Mouse (Mus musculus) kidney, adult 18-20 months (tissue): ENCODE results near the gene Tmem161b.
"Not testable (repeated sequence)": the region's sequence is repeated elsewhere in the genome, so short reads cannot be mapped to it uniquely, and the experiment has no call there.

Experiments used
- DNase-seq: peaks from one replicate; pipeline ENCODE4 v3.0.0; 2021

Tmem161b gene

DNA sequence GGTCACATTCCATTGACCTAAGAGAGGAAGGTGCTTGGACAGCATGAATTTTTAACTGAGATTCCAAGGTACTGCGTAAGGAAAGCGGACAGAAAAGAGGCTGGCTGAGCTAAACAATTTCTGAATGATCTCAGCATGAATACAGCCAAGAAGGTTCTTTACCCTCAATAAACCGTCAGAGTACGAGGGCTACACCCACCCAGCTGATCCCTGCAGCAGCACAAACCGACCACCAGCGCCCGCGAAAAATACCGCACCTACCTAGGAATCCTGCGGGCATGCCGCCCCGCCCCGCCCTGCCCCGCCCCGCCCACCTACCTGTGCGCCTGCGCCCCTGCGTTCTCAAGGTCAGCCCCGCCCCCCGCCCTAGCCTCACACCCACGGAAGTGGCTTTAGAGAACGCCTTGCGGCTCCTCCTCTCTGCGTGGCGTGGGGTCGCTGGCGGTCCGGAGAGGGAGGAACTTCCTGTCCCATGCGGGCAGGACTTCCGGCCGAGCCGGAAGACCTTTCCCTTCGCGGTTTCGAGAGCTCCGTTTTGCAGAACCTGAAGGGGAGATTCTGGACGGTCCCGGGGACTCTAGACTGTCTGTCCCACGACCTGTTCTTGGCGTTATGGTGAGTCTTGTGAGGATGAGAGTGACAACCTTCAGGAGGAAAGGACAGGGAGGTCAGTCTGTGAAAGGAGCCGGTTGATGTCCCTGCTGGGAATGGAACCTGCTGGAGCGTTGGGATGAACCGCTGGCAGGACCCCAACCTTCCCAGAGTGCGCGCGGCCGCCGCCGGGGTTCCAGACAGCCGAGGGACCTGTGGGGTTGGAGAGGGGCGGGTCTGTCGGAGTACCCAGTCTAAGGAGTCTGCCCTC lies at the start of gene Tmem161b:
TSS of gene Tmem161b (plus strand) at position 477 of the 862 bp plus-strand sequence.
- peak; percentile 88 for DNase-seq

DNA sequence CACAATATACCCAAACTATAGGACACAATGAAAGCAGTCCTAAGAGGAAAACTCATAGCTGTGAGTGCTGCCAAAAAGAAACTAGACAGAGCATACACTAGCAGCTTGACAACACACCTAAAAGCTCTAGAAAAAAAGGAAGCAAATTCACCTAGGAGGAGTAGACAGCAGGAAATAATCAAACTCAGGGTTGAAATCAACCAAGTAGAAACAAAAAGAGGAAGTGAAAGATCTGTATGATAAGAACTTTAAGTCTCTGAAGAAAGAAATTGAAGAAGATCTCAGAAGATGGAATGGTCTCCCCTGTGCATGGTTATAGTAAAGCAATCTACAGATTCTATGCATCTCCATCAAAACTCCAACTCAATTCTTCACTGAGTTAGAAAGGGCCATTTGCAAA lies 36.3 kb upstream of the Tmem161b start:
- DNase-seq = not testable (repeated sequence)

DNA sequence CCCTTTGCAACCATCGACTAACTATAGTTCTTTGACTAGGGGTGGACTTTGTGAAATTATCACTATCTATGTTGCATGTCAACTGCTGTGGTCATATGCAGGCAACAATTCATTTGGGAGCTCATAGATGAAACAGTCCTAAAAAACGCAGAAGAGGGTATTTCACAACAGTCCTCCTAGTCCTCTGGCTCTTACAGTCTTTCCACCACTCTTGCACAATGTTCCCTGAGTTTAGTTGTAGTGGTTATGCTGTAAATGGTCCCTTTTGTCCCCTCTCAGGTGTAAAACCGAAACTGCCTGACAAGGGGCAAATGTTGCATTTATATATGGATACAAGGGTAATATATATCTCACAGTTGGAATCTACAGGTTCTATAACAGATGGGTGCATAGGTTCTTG lies 29.4 kb upstream of the Tmem161b start:
- no peak for DNase-seq

DNA sequence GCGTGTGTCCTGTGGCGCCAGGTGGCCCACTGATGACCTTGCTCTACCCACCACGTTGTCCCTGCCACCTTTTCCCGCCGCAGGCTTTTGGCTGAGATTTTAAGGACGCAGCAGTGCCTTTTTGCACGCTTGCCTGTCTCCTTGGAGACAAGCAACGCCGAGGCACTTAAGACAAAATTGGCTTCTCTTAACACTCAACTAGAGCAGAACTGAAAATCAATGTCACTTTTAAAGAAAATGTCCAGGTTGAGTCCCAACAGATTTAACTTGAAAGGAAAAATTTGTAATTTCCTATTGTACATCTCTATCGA lies 541 bp downstream of the Tmem161b start:
- DNase-seq = no peak

DNA sequence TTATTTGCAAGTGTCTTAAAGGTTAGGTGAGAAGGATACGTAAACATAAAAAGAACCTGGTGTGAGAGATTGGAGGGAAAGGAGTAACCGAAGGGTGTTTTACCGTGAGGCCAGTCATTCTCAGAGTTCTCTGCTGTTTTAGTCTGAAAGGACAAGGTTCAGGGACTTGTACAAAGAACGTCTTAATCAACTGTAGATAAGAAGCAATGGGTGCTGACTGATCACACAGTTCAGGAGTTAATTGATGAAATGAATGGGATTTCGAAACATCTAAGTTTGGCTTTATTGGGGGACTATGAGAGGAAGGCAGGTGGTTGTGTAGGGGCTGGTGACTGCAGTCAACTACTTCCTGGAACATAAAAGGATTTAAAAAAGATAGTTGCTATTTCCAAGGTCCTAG lies 922 bp downstream of the Tmem161b start:
- DNase-seq = no peak

DNA sequence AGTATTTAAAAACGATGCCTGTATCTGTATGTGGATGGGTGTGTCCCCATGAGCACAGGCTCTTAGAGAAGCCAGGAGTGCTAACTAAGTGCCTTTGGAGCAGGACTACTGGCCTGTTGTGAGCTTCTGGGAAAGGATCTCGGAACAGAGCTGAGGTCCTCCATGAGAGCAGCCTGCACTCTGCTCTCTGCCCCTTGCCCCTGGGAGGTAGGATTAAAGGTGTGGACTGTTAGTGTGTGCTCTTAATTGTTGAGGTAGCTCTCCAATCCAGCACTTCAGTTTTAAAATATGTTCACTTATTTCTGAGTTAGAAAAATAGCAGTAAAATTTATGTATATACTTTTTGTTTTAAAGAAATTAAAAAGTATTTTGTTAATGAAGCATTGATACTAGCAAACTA lies 11.9 kb downstream of the Tmem161b start:
- no peak for DNase-seq

DNA sequence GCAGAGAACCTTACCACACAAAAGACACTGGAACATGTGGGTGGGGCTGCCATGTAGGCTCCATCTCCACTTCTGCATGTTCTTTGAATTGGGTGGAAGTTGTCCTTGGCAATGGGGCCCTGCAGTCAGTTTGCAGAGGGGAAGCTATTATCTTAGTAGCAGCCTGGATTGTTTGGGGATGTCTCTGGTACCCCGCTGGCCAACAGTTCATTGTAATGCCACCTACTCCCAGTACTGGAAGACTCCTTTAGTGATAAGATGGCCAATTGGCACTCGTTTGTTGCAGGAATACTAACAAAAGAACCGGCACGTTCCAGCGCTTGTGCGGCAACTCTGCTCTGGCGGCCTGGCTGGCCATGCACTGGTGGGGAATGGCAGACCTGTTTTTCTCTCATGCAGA lies 14.7 kb downstream of the Tmem161b start:
- DNase-seq = no peak

DNA sequence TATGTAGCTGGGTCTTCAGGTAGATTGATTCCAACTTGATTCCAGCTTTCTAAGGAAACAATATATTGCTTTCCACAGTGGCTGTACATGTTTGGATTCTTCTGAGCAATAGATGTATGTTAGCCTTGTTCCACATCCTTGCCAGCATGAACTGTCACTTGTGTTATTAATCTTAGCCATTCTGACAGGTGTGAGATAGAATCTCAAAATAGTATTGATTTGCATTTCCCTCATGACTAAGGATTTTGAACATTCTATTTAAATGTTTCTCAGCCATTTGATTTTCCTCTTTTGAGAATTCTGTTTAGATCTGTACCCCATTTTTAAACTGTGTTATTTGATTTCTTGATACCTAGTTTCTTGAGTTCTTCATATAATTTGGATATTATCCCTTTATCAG lies 16.1 kb downstream of the Tmem161b start:
- DNase-seq = no peak

DNA sequence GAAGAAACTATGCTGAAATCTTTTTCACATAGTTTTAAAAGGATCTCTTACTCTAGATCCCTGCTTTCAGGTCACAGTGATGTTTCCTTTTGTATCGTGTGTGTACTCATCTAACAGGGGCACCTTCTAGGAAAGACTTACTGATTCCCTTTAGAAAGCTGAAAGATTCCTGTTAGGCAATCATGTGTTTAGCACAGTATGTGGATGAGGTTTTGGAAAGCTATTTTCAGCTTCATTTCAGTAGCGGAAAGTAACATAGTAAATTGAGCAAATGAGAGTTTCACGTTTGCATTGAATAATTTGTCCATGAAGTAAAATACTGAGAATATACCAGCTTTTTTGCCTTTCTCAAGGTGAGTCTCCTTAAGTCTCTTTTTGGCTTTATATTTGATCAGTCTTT lies 26.0 kb downstream of the Tmem161b start:
- DNase-seq = no peak

DNA sequence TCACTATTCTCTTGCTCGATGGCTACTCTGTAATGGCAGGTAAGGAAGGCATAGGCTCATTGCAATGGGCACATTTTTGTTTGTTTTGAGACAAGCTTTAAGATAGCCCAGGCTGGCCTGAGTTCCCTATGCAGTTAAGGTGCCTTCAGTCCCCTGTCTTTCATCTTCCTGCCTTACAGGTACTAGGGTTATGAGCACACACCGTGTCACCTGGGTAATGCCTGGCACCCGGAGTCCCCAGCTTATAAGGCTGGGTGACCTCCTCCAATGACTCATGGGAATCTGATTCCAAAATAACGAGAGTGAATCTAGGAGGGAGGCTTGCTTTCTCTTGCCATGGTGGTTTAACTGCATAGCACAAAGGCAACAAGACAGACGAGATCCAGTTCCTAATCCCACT lies 29.2 kb downstream of the Tmem161b start:
- no peak for DNase-seq

DNA sequence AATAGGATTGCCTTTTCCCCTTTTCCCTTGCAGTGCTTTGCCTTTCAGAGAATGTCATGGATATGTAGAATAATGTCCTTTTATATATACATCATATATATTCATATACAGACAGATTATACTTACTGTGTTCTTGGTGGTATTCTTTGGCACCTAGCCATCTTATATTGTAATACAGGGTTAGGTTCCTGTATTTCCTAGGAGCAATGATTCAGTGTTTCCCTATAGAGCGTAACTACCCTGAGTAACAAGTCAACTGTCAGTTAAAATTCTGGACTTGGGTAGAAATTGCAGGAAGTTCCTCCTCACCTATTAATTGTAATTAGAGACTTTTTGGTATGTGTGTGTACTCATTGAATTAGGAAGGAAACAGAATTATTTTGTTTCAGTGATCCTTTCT lies 33.0 kb downstream of the Tmem161b start:
- no peak for DNase-seq

DNA sequence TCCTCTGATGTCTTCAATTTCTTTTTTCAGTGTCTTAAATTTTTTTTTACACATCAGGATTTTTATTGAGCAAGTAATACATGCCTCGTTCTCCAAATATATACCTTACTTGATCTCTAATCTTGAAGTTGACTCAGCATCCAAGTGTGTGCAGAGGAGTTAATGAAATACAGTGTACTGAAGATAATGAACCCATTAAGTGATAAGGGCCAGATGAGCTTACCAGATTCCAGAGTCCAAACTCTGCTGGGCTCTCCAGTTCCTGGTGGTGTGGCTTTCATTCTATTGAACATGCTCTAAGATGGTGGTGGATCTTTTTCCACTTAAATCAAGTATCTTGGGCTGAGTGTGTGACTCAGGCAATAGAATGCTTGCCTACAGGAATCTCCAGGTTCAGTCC lies 42.3 kb downstream of the Tmem161b start:
- not testable (repeated sequence) for DNase-seq

DNA sequence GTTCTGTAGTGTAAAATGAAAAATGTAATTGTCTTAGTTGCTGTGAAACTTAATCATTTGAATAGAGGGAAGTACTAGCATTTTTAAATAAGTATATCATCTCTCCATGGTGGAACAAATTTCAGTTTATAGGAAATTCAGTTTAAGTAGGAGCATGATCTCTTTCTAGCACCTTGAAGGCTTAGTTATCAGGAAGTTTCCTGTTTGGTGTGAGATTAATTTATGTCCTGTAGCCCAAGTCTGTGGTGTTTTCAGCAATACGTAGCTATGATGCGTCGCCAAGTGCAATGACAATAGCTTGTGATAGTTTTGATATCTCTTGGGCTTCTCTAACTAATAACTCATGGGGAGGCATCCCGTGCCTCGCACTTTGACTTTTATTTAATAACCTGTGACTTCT lies 54.1 kb downstream of the Tmem161b start:
- no peak for DNase-seq

DNA sequence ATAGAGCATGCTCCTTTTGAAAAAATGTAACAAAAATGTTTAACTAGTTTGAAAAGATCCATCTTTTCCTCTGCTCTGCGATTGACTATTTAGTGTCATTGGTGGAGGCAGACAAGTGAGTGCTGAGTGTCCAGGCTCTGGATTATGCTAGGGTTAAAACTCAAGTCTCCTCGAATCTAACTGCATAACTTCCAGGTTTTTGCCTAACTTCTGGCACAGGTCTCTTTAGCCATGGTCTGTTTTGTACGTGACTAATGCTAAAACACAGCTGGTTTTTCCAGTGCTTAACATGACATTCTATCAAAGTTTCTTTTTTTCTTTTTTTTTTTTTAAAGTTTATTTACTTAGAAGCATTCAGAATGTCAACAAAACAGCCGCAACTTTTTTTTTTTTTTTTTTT lies 58.3 kb downstream of the Tmem161b start:
- DNase-seq = no peak

DNA sequence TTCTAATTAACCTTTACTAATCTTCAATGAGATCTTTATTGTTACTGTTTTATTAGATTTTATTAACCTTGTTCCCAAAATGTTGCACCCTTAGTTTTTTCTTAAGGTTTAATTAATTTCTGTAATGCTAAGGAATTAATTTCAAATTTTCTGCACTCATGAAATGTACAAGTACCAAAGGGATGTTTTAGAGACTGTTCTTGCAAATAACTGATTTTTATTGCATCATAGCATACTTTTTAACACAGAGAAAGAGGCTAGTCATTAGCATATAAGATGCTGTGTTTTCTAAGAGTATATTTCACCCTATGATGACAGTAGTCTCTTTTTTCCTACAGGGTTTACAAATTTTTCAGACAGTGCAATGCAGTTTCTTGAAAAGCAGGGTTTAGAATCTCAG lies 60.9 kb downstream of the Tmem161b start:
- DNase-seq = no peak

DNA sequence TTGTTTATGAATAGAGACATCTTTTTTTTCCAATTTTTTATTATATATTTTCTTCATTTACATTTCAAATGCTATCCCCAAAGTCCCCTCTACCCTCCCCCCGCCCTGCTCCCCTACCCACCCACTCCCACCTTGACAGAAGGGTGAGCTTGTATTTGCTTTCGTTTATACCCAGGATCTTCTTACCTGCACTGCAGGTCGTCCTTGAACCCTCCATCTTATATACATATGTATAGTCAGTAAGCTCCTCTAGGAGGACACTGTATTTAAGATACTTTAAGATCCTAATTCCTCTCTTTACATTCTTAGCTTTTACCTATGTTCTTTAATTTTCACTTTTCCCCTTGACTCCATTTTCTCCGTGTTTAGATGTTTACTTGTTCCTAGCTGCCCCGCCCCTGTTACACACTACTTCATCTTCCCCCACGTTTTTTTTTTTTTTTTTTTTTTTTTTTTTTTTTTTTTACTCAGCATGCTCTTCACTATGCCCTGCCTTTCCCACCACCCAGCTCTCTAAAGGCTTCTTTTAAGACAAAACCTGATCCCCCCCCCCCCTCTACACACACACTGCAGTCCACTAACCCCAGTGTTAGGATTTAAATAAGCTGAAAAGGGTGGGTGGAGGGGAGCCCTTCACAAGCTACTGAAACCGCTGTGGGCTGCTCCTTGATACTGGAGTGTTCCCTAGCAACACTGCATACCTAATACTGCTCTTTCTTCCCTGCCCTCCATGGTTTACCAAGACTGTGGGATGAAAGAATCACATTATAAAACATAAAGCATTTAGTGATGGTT lies 62.9 kb downstream of the Tmem161b start:
- DNase-seq = no peak

DNA sequence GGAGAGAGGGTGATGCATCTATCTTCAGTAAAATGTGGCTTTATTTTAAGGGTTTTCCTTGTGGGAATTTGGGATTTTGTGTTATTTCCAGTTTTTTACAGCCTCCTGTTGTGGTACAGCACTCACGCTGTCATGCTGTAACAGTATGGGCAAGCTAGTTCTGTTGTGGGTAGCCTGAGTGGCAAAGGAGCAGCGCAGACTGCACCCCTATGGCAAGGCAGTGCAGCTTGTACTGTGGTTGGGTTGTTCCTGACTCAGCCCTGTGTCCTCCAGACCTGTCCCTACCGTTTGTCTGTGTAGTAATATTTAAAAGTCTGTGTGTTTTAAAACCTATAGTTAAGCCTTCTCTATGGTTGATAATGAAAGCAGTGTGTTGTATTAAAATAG lies 63.5 kb downstream of the Tmem161b start:
- DNase-seq = no peak

DNA sequence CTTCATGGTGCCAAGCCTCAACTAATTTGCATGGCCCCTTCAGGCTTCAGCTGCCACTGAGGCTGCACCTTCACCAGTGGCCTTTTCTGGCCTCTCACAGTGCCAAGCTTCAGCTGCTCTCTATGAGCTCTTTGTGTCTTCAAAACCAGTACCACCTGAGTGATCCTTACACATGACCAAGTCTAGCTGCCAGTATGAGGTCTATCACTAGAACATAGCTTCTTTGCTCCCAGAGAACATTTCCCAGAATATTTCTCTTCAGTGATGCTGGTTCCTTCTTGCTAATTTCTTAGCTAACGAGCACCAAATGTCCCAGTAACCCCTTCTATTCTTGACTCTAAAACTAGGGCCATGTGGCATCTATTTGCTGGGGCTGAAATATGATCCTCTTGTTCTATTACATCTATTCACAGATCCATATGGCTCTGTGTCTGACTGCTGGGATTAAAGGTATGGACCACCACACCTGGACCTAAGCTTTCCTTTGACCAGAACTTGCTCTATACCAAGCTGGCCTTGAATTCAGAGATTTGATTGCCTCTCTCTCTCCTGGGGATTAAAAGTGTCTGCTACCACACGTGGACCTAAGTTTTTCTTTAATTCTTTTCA lies 77.5 kb downstream of the Tmem161b start:
- no peak for DNase-seq

DNA sequence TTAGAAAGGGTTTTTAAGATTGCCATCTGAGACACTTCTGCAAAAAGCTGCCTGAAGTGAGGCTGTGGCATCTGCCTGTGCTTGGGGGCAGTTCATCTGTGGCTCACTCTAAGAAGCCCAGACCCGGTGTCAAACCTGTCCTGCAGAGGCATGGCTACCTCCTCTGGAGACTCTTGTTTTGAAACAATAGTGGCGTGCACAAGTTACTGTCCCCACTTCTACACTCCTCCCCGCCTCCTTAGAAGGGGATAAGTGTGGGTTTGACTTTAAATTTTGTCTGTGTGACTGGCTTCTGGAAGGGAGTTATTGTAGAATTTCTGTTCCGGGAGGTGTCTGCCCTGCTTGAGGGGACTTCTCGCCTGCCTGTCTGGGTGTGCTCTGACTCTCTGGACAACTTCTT lies 121.2 kb downstream of the Tmem161b start:
- DNase-seq = no peak

DNA sequence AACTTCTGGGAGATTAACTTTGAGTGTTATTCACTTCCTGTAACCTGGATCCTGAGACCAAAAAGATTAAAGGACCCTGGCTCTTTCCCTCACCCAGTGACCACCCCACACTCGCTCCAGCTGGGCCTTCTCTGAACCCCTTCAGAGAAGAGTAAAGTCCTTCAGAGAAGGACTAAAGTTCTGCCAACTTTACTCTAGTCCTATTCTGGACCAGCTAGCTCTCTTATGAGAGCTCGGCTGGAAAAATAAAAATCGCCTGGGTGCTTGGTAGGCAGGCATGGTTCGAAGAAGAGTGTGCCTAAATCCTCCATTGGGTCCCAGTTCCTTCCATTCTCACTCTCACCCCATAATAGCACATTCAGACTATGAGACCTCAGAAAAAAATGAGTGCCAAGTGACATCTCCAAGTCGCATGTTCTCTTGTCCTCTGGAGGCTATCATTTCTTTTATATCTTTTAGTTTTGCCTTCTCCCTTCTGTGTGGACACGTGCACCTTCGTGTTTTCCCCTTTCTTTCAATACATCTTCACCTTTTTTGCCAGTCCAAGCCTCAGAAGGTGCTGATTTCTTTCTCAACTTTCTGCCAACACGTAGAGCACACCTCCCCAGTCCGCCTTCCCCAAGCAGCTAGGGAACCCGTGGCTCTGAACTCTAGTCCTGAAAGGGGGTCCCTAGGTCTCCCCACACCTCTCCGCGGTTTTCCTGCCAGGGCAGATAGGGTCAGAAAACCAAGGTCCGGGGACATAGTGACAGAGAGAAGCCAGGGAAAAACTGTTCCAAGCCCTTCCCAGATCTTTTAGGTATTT lies 121.8 kb downstream of the Tmem161b start:
- DNase-seq = no peak

DNA sequence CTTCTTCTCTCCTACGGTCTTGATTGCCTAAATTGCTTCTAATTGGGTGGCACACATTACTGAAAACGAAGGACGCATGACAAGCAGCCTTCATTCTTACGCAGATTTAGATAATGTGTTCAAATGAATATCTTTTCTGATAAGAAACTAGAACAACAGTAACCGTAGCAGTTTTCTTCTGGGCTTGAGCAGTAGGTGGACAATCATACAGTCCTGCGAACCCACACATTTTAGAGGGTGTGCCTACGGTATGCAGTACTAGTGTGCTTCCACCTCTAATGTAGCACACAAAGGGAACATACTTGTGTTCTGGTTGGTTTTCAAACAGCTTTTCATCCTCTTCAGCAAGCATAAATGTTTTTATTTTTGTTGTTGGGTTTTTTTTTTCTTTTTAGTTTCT lies 122.6 kb downstream of the Tmem161b start:
- DNase-seq = no peak

DNA sequence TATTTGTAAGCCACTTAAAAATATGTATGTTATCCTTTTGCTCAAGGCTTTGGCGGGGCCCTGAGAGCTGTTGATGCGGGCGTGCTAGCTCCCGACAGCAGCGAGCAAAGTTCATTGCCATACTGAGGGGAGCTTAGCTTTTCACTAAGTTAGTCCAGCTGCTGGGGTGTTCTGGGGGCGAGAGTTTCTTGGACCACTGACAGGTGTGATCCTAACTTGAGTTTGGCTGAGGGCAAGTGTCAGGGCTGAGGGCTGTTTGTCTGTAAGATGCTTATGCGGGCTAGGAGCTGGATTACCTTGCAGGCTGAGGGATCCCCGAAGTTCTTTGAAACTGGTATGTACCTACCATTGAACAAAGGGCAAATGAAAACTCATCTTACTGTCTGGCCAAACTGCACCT lies 123.0 kb downstream of the Tmem161b start:
- peak; percentile 6 for DNase-seq
